Mouse (Mus musculus): Measurements from ENCODE around the gene Artn. TPM values are rescaled to one million over a fixed set of nuclear protein-coding genes. Genes with fewer than 3 reads are reported as not detected.

The Artn gene
- total RNA-seq, 1 experiment from 2014 or later = 0.55 TPM

DNA sequence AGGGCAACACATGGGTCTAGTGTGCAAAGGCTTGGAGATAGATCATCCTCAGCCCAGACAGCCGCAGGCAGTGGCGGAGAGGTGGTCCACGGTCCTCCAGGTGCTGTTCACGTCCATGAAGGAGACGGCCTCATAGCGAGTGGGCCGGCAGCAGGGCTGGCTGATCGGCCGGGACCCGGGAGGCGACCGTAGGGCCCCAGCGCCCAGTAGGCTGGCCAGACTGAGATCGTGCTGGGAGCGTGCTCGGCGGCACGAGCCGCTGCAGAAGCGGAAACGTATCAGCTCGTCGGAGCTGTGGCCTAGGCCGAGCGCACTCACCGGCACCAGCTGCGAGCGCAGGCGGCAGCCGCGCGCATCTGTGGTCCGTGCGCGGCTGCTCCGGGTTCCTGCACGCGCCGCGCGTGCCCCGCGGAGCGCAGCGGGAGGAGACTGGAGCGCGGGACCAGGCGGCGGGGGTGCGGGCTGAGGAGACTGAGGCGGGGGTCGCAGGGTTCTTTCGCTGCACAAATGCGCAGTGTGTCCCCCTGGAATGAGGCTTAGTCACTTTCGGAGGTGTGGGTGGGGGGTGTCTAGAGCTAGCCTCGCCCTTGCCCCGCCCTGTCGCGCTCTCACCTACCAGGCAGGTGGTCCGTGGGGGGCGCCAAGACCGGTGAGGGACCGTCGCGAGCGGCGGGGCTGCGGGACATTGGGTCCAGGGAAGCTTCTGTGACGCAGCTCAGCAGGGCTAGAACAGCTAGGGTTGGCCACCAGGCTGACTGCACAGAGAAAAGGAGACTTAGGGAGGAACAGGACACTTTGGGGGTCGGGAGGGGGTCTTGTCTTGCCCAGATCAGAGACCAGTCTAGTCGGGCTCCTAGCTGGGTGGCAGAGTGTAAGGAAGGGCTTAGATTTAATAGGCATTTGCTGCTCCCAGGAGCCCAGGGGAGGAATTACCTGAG lies 2.7 kb downstream of the Artn start:
- ATAC-seq (replicated peaks in 1 of 2; ENCODE audit: insufficient read depth in 1 of 2, low FRiP score in 2 of 2, low TSS enrichment in 1 of 2, low read depth in 1 of 2, poor library complexity in 2 of 2, severe bottlenecking in 2 of 2) = 0 out of 4 replicates have a peak, but pooled peaks of 1 of the 2 experiments have one; percentile 27

DNA sequence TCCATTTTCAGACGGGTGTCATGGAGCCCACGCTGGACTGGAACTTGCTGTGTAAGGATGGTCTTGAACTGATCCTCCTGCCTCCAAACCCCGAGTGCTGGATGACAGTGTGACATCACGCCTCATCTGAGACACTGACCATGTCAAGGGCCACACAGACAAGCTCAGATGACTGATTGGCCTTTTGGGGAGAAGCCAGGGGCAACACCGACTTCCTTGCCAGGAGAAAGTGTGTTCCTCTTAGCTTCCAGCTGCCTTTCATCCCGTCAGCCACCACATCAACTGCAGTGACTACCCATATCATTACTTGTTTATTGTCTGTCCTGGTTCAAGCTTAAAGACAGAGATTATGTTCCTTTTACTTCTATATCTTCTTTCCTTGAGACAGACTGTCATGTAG lies 4.6 kb downstream of the Artn start:
- ATAC-seq (replicated peaks in 1 of 2; ENCODE audit: insufficient read depth in 1 of 2, low FRiP score in 2 of 2, low TSS enrichment in 1 of 2, low read depth in 1 of 2, poor library complexity in 2 of 2, severe bottlenecking in 2 of 2) = no peak

DNA sequence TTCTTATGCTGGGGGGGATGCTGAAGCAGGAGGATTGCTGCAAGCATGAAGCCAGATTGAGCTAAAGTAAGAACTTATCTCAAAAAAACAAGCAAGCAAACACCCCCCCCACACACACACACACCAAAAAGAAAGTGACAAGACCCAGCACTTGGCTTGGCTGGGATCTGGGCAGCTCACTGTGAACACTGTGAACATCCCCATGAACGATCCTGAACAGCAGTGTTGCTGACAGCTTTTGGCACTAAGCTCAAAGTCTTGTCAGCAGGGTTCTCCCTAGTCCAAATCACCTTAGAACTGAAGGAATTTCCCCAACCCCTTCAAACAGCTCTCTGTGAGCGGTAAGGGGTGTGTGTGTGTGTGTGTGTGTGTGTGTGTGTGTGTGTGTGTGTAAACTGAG lies 6.1 kb downstream of the Artn start:
- ATAC-seq (replicated peaks in 1 of 2; ENCODE audit: insufficient read depth in 1 of 2, low FRiP score in 2 of 2, low TSS enrichment in 1 of 2, low read depth in 1 of 2, poor library complexity in 2 of 2, severe bottlenecking in 2 of 2) = no peak

GRCm38 (mm10) chr4:117921358-117921757 lies 8.2 kb downstream of the Artn start:
- no peak for ATAC-seq (replicated peaks in 1 of 2; ENCODE audit: insufficient read depth in 1 of 2, low FRiP score in 2 of 2, low TSS enrichment in 1 of 2, low read depth in 1 of 2, poor library complexity in 2 of 2, severe bottlenecking in 2 of 2)

- 0 out of 4 replicates have a peak, but pooled peaks of 1 of the 2 experiments have one; percentile 11 for ATAC-seq (replicated peaks in 1 of 2; ENCODE audit: insufficient read depth in 1 of 2, low FRiP score in 2 of 2, low TSS enrichment in 1 of 2, low read depth in 1 of 2, poor library complexity in 2 of 2, severe bottlenecking in 2 of 2)
Measured at GRCm38 (mm10) chr4:117918762-117919161, 10.8 kb downstream of the Artn start.

DNA sequence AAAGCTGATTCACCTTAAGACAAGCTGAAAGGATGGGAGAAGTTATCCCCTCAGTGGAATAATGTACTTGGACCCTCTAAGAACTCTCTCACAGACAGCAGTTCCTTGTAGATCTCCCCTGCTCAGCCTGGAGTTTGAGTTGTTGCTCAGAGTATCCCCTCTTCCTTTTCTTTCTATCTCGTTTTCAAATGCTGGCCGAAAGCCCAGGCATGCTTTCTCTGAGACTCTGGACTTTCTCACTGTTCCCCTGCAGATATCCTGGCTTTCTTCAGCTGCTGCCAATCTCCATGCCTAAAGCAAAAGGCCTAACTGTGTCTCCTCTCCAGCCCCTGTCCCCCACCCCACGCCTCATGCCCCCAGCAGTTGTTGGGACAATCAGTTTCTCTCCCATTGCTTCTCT lies 11.3 kb downstream of the Artn start:
- ATAC-seq (replicated peaks in 1 of 2; ENCODE audit: insufficient read depth in 1 of 2, low FRiP score in 2 of 2, low TSS enrichment in 1 of 2, low read depth in 1 of 2, poor library complexity in 2 of 2, severe bottlenecking in 2 of 2) = no peak

- no peak for ATAC-seq (replicated peaks in 1 of 2; ENCODE audit: insufficient read depth in 1 of 2, low FRiP score in 2 of 2, low TSS enrichment in 1 of 2, low read depth in 1 of 2, poor library complexity in 2 of 2, severe bottlenecking in 2 of 2)
Measured at GRCm38 (mm10) chr4:117917847-117918246, 11.7 kb downstream of the Artn start.

GRCm38 (mm10) chr4:117917402-117917801 lies 12.2 kb downstream of the Artn start:
- ATAC-seq (replicated peaks in 1 of 2; ENCODE audit: insufficient read depth in 1 of 2, low FRiP score in 2 of 2, low TSS enrichment in 1 of 2, low read depth in 1 of 2, poor library complexity in 2 of 2, severe bottlenecking in 2 of 2) = no peak

- ATAC-seq (replicated peaks in 1 of 2; ENCODE audit: insufficient read depth in 1 of 2, low FRiP score in 2 of 2, low TSS enrichment in 1 of 2, low read depth in 1 of 2, poor library complexity in 2 of 2, severe bottlenecking in 2 of 2) = no peak
Measured at GRCm38 (mm10) chr4:117916386-117916785, 13.2 kb downstream of the Artn start.

- 0 out of 4 replicates have a peak, but pooled peaks of 1 of the 2 experiments have one; percentile 6 for ATAC-seq (replicated peaks in 1 of 2; ENCODE audit: insufficient read depth in 1 of 2, low FRiP score in 2 of 2, low TSS enrichment in 1 of 2, low read depth in 1 of 2, poor library complexity in 2 of 2, severe bottlenecking in 2 of 2)
Measured at GRCm38 (mm10) chr4:117915489-117916105, 14.0 kb downstream of the Artn start.

GRCm38 (mm10) chr4:117914591-117915442 lies 14.7 kb downstream of the Artn start, which contains the start of gene Ipo13:
Gene Ipo13, minus strand, starts transcription at chr4:117914999.
- ATAC-seq (replicated peaks in 1 of 2; ENCODE audit: insufficient read depth in 1 of 2, low FRiP score in 2 of 2, low TSS enrichment in 1 of 2, low read depth in 1 of 2, poor library complexity in 2 of 2, severe bottlenecking in 2 of 2) = peak; percentile 82 to 88

GRCm38 (mm10) chr4:117914031-117914430 lies 15.5 kb downstream of the Artn start:
- no peak for ATAC-seq (replicated peaks in 1 of 2; ENCODE audit: insufficient read depth in 1 of 2, low FRiP score in 2 of 2, low TSS enrichment in 1 of 2, low read depth in 1 of 2, poor library complexity in 2 of 2, severe bottlenecking in 2 of 2)

- no peak for ATAC-seq (replicated peaks in 1 of 2; ENCODE audit: insufficient read depth in 1 of 2, low FRiP score in 2 of 2, low TSS enrichment in 1 of 2, low read depth in 1 of 2, poor library complexity in 2 of 2, severe bottlenecking in 2 of 2)
Measured at GRCm38 (mm10) chr4:117913421-117913820, 16.1 kb downstream of the Artn start.

- ATAC-seq (replicated peaks in 1 of 2; ENCODE audit: insufficient read depth in 1 of 2, low FRiP score in 2 of 2, low TSS enrichment in 1 of 2, low read depth in 1 of 2, poor library complexity in 2 of 2, severe bottlenecking in 2 of 2) = no peak
Measured at GRCm38 (mm10) chr4:117912685-117913273, 16.8 kb downstream of the Artn start.

- no peak for ATAC-seq (replicated peaks in 1 of 2; ENCODE audit: insufficient read depth in 1 of 2, low FRiP score in 2 of 2, low TSS enrichment in 1 of 2, low read depth in 1 of 2, poor library complexity in 2 of 2, severe bottlenecking in 2 of 2)
Measured at GRCm38 (mm10) chr4:117912131-117912561, 17.4 kb downstream of the Artn start.

DNA sequence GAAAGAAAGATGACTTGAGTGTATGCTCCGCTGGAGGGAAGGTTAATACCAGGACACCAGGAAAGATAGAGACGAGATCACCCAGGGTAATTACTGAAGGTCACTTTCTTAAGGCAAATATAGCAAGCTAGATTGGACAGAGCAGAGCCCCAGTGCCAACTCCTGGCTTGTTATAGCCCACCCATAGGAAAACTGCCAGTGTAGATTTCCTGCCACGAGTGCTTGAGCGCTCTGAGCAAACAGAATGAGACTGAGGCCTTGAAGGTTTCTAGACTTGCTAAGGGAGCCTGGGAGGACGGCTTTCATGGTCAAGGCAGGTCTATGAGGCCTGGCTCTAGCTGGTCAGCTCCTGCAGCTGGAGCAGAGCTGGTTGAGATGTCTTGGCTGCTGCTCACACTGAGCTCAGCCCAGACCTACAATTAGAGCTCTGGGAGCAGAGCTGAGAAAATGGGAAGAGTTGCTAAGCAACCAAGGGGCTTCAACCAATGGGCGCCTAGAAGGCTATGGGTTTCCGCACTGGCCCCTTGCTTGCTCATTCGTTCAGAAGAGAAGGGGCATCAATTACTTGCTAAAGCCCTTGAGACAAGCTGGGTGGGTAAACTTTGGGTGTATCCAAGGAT lies 20.6 kb downstream of the Artn start:
- ATAC-seq (replicated peaks in 1 of 2; ENCODE audit: insufficient read depth in 1 of 2, low FRiP score in 2 of 2, low TSS enrichment in 1 of 2, low read depth in 1 of 2, poor library complexity in 2 of 2, severe bottlenecking in 2 of 2) = no peak

- ATAC-seq (replicated peaks in 1 of 2; ENCODE audit: insufficient read depth in 1 of 2, low FRiP score in 2 of 2, low TSS enrichment in 1 of 2, low read depth in 1 of 2, poor library complexity in 2 of 2, severe bottlenecking in 2 of 2) = no peak
Measured at GRCm38 (mm10) chr4:117906196-117906595, 23.4 kb downstream of the Artn start.

Data from hematopoietic stem cell, adult 5-6 weeks (primary cell).